Mouse (Mus musculus): ENCODE results near the gene Cspg5. TPM values are rescaled to one million over a fixed set of nuclear protein-coding genes. Genes with fewer than 3 reads are reported as not detected.

The Cspg5 gene
- 68.4 and 245 TPM in 2 replicates for polyA plus RNA-seq (2021; fragmentation: Nextera tagmentation)
- long read RNA-seq, experiment 1, transcript Cspg5-202 (5 exons, 3,790 nt): minor isoform, 64 of 472 reads
- long read RNA-seq, experiment 1, transcript Cspg5-201 (5 exons, 3,870 nt): minor isoform, 19 of 472 reads
- long read RNA-seq, experiment 1, transcript Cspg5-205 (4 exons, 2,107 nt): major isoform, 342 of 472 reads
- long read RNA-seq, experiment 1, partial matches to known transcripts: 30 of 472 reads
- long read RNA-seq, experiment 1, other reads (novel, unspliced or antisense): 17 of 472 reads
- long read RNA-seq, experiment 2, transcript Cspg5-205 (4 exons, 2,107 nt): major isoform, 91 of 145 reads
- long read RNA-seq, experiment 2, transcript Cspg5-202 (5 exons, 3,790 nt): minor isoform, 7 of 145 reads
- long read RNA-seq, experiment 2, partial matches to known transcripts: 40 of 145 reads
- long read RNA-seq, experiment 2, other reads (novel, unspliced or antisense): 6 of 145 reads

GRCm38 (mm10) chr9:110243221-110243833 lies at the start of gene Cspg5:
Gene Cspg5, plus strand, starts transcription at chr9:110243783.

GRCm38 (mm10) chr9:110304969-110305651 lies 61.5 kb downstream of the Cspg5 start, which contains the start of gene Elp6:
Gene Elp6, plus strand, starts transcription at chr9:110305173.

Other genes with a start within 250 kb of the Cspg5 start
- gene Smarcc1, start 126.1 kb upstream of the Cspg5 start, polyA plus RNA-seq (2021; fragmentation: Nextera tagmentation): 19.9 and 38.7 TPM in 2 replicates
- 93.8 and 139 TPM in 2 replicates for gene Dhx30, start 126.0 kb upstream of the Cspg5 start, polyA plus RNA-seq (2021; fragmentation: Nextera tagmentation)
- gene Elp6, start 61.4 kb downstream of the Cspg5 start, polyA plus RNA-seq (2021; fragmentation: Nextera tagmentation): 16.6 and 23.0 TPM in 2 replicates
- gene Scap, start 89.5 kb downstream of the Cspg5 start, polyA plus RNA-seq (2021; fragmentation: Nextera tagmentation): 25.9 and 40.3 TPM in 2 replicates
- 6.5 and 9.5 TPM in 2 replicates for gene Ptpn23, start 164.4 kb downstream of the Cspg5 start, polyA plus RNA-seq (2021; fragmentation: Nextera tagmentation)
- gene Ngp, start 176.0 kb downstream of the Cspg5 start, polyA plus RNA-seq (2021; fragmentation: Nextera tagmentation): not detected in 2 replicates
- gene Klhl18, start 232.9 kb downstream of the Cspg5 start, polyA plus RNA-seq (2021; fragmentation: Nextera tagmentation): 7.4 and 8.0 TPM in 2 replicates
- 1.8 and 2.1 TPM in 2 replicates for gene Kif9, start 233.2 kb downstream of the Cspg5 start, polyA plus RNA-seq (2021; fragmentation: Nextera tagmentation)

All from left cerebral cortex, adult 6 months (tissue).